Mouse (Mus musculus) MEL (cell line): Measurements from ENCODE around the gene Extl1. TPM values are rescaled to one million over a fixed set of nuclear protein-coding genes. Genes with fewer than 3 reads are reported as not detected.

Source experiments
- DNase-seq: peaks from one replicate; pipeline ENCODE4 v3.0.0; 2011; ENCODE audit warnings: low read depth, low spot score
- H3K27ac ChIP-seq: 2 replicates; pipeline ENCODE4 v1.5.1; 2012; ENCODE audit warnings: low read depth, mild to moderate bottlenecking, control low read depth, low read length, moderate library complexity; ENCODE audit not compliant: control insufficient read depth
- H3K27me3 ChIP-seq, 2 experiments: fragments of 150-350 bp in 1 of 2; sonication (generic) in 1 of 2; 2 replicates each; pipeline ENCODE4 v1.6.1; 2012; ENCODE audit warnings: low read length in 2 of 2, mild to moderate bottlenecking in 2 of 2, improper control_type of control experiment in 1 of 2, moderate library complexity in 1 of 2; ENCODE audit not compliant: insufficient read depth in 2 of 2, control insufficient read depth in 1 of 2
- H3K36me3 ChIP-seq, 2 experiments: 2 replicates each; pipeline ENCODE4 v1.6.1; 2012 to 2014; ENCODE audit warnings: low read length in 2 of 2, improper control_type of control experiment in 1 of 2, inconsistent platforms in 1 of 2, mild to moderate bottlenecking in 1 of 2; ENCODE audit not compliant: insufficient read depth in 2 of 2, control insufficient read depth in 1 of 2
- H3K4me1 ChIP-seq, 2 experiments: fragments of 150-350 bp in 1 of 2; sonication (generic) in 1 of 2; 2 replicates each; pipeline ENCODE4 v1.6.1; 2012; ENCODE audit warnings: low read length in 2 of 2, improper control_type of control experiment in 1 of 2, mild to moderate bottlenecking in 1 of 2; ENCODE audit not compliant: insufficient read depth in 2 of 2, control insufficient read depth in 1 of 2
- H3K4me3 ChIP-seq, 2 experiments: fragments of 150-350 bp in 1 of 2; sonication (generic) in 1 of 2; 2 replicates each; pipeline ENCODE4 v1.5.1; 2012; ENCODE audit warnings: low read depth in 2 of 2, low read length in 2 of 2, mild to moderate bottlenecking in 2 of 2, moderate library complexity in 2 of 2, control low read depth in 1 of 2, improper control_type of control experiment in 1 of 2; ENCODE audit not compliant: control insufficient read depth in 1 of 2, insufficient read depth in 1 of 2
- H3K79me2 ChIP-seq: 2 replicates; pipeline ENCODE4 v1.6.1; 2012; ENCODE audit warnings: mild to moderate bottlenecking, low read length, moderate library complexity; ENCODE audit not compliant: control insufficient read depth, poor library complexity, insufficient read depth
- H3K9ac ChIP-seq: 2 replicates; pipeline ENCODE4 v1.6.1; 2012; ENCODE audit warnings: low read depth, mild to moderate bottlenecking, control low read depth, low read length, moderate library complexity; ENCODE audit not compliant: control insufficient read depth, poor library complexity, severe bottlenecking
- H3K9me3 ChIP-seq: fragments of 150-350 bp; sonication (generic); replicated peaks from 2 replicates; pipeline ENCODE4 v1.6.1; 2012; ENCODE audit warnings: mild to moderate bottlenecking, low read length, improper control_type of control experiment, moderate library complexity; ENCODE audit not compliant: insufficient read depth
- CHD2 ChIP-seq: IDR thresholded peaks from 2 replicates; pipeline ENCODE4 v1.6.1; 2011; ENCODE audit warnings: low read length, improper control_type of control experiment
- CTCF ChIP-seq, 3 experiments: IDR thresholded peaks in 2 of 3; conservative IDR thresholded peaks in 1 of 3; 2 replicates each; pipeline ENCODE4 v1.5.1; 2011 to 2012; ENCODE audit warnings: low read length in 3 of 3, low read depth in 2 of 3, mild to moderate bottlenecking in 2 of 3, improper control_type of control experiment in 1 of 3, inconsistent platforms in 1 of 3, mixed read lengths in 1 of 3, moderate library complexity in 1 of 3; ENCODE audit not compliant: control insufficient read depth in 1 of 3, insufficient read depth in 1 of 3, poor library complexity in 1 of 3, severe bottlenecking in 1 of 3
- E2F4 ChIP-seq: IDR thresholded peaks from 2 replicates; pipeline ENCODE4 v1.6.1; 2011; ENCODE audit warnings: low read depth, low read length, improper control_type of control experiment, borderline replicate concordance
- ELF1 ChIP-seq: IDR thresholded peaks from 2 replicates; pipeline ENCODE4 v1.6.1; 2014; ENCODE audit warnings: low read depth, mild to moderate bottlenecking, inconsistent platforms, low read length, improper control_type of control experiment, moderate library complexity
- ETS1 ChIP-seq: IDR thresholded peaks from 2 replicates; pipeline ENCODE4 v1.6.1; 2012; ENCODE audit warnings: low read depth, mild to moderate bottlenecking, inconsistent platforms, low read length, improper control_type of control experiment, moderate library complexity
- HCFC1 ChIP-seq: IDR thresholded peaks from 2 replicates; pipeline ENCODE4 v1.6.1; 2012; ENCODE audit warnings: low read depth, mild to moderate bottlenecking, inconsistent platforms, low read length, improper control_type of control experiment, moderate library complexity
- JUND ChIP-seq: IDR thresholded peaks from 2 replicates; pipeline ENCODE4 v1.6.1; 2011; ENCODE audit warnings: low read depth, mild to moderate bottlenecking, improper control_type of control experiment, low read length
- MAX ChIP-seq: IDR thresholded peaks from 2 replicates; pipeline ENCODE4 v1.6.1; 2011; ENCODE audit warnings: low read length, improper control_type of control experiment
- MAZ ChIP-seq: IDR thresholded peaks from 2 replicates; pipeline ENCODE4 v1.6.1; 2012; ENCODE audit warnings: low read depth, mild to moderate bottlenecking, inconsistent platforms, low read length, improper control_type of control experiment
- MYB ChIP-seq: IDR thresholded peaks from 2 replicates; pipeline ENCODE4 v1.6.1; 2011; ENCODE audit warnings: mild to moderate bottlenecking, low read depth, low read length, improper control_type of control experiment
- MYC ChIP-seq: IDR thresholded peaks from 2 replicates; pipeline ENCODE4 v1.6.1; 2011; ENCODE audit warnings: low read depth, mild to moderate bottlenecking, low read length, improper control_type of control experiment, moderate library complexity
- NRF1 ChIP-seq: IDR thresholded peaks from 2 replicates; pipeline ENCODE4 v1.6.1; 2014; ENCODE audit warnings: low read depth, mild to moderate bottlenecking, inconsistent platforms, low read length, improper control_type of control experiment, moderate library complexity; ENCODE audit not compliant: poor library complexity, insufficient read depth, severe bottlenecking
- POLR2AphosphoS5 ChIP-seq: IDR thresholded peaks from 2 replicates; pipeline ENCODE4 v1.6.1; 2012; ENCODE audit warnings: low read depth, borderline replicate concordance, mild to moderate bottlenecking, inconsistent platforms, low read length, moderate library complexity, mixed read lengths
- SMC3 ChIP-seq: IDR thresholded peaks from 2 replicates; pipeline ENCODE4 v1.6.1; 2011; ENCODE audit warnings: low read depth, low read length, improper control_type of control experiment
- TAL1 ChIP-seq: IDR thresholded peaks from 2 replicates; pipeline ENCODE4 v1.6.1; 2012; ENCODE audit warnings: mild to moderate bottlenecking, inconsistent platforms, low read length, moderate library complexity, mixed read lengths
- TBP ChIP-seq: IDR thresholded peaks from 2 replicates; pipeline ENCODE4 v1.8.0; 2011; ENCODE audit warnings: low read depth, low read length, improper control_type of control experiment
- USF2 ChIP-seq, 2 experiments: IDR thresholded peaks; 2 replicates each; pipeline ENCODE4 v1.6.1; 2011 to 2012; ENCODE audit warnings: improper control_type of control experiment in 2 of 2, low read length in 2 of 2, borderline replicate concordance in 1 of 2, inconsistent platforms in 1 of 2, low read depth in 1 of 2, mild to moderate bottlenecking in 1 of 2; ENCODE audit not compliant: insufficient read depth in 1 of 2
- ZNF384 ChIP-seq: IDR thresholded peaks from 2 replicates; pipeline ENCODE4 v1.6.1; 2012; ENCODE audit warnings: low read depth, mild to moderate bottlenecking, inconsistent platforms, low read length, improper control_type of control experiment
- polyA plus RNA-seq, 2 experiments: library from polyadenylated mRNA; stranded (reverse) in 1 of 2; unstranded in 1 of 2; fragments of >175 nt in 1 of 2; fragments of >200 nt in 1 of 2; gene quantifications; 2 replicates each; pipeline versions ENCODE4 v1.2.1 to v1.2.4; 2012; ENCODE audit warnings: low replicate concordance in 2 of 2, low read depth in 1 of 2; ENCODE audit not compliant: insufficient read length in 2 of 2, insufficient read depth in 1 of 2, missing spikeins in 1 of 2
- total RNA-seq: library from RNA; depleted of rRNA; stranded (reverse); fragments of 300-350 nt; gene quantifications from 2 replicates; pipeline ENCODE4 v1.2.3, GENCODE M21; 2012

The Extl1 gene
- total and polyA plus RNA-seq, 3 experiments: 0.04 to 0.33 TPM; not detected in 1

DNA sequence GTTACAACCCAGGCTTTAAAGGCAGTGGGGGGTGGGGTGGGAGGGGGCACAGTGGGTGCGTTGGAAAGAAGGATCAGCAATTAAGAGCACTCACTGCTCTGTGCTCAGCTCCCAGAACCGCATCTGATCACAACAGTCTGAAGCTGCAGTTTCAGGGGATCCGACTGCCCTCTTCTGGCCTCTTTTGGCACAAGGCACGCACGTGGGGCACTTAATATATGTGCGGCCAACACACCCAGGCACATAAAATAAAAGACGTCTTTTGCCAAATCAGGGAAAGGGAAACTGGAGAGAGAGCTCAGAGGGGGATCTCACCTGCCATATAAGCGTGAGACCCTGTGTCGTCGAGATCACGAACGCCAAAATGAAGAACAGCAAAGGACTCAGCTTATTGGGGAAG is 9.4 kb upstream of the Extl1 start (continued):
- no peak for TF ChIP-seq HCFC1
- TF ChIP-seq E2F4: no peak
- peak; percentile 93 for TF ChIP-seq MYC
- peak; percentile 45 to 84 (median 68) for TF ChIP-seq CTCF (IDR thresholded peaks at IDR 0.05 in 2 of 3, conservative IDR thresholded peaks at IDR 0.05 in 1 of 3; ENCODE audit: control insufficient read depth in 1 of 3, insufficient read depth in 1 of 3, low read depth in 2 of 3, low read length in 3 of 3, poor library complexity in 1 of 3, severe bottlenecking in 1 of 3)
- TF ChIP-seq MYB: no peak

DNA sequence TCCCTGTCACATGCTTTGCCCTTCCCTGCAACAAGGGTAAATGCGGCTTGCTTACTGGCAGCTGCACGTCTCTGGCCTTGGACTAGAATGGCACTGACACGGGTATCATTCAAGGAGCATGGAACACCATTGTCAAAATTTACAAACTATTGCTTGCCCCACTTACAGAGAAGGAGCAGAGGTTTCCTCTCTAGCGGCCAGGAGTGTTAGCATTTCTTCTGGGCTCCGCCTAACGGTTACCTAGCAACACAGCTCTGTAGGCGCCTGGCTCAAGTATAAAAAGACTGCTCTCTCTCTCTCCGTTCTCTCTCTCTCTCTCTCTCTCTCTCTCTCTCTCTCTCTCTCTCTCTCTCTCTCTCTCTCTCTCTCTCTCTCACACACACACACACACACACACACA is 8.9 kb upstream of the Extl1 start:
- DNase-seq: peak; percentile 76
- Histone ChIP-seq H3K9ac (no peak overlapping the region), H3K4me3 (no peak overlapping the region)
- TF ChIP-seq JUND (peak; percentile 73; the same call in 1 of the 2 replicates), MAX (no peak)
- TF ChIP-seq, all 39 proteins: peak for 1
- no peaks in the 10 kb centered on the region for H3K36me3 ChIP-seq
- peaks cover 0 to 6% of the 10 kb centered on the region in 2 experiments; a peak in 2 of 4 replicates for H3K4me1 ChIP-seq
- no peaks in the 10 kb centered on the region; the same call in 1 of the 2 replicates for H3K79me2 ChIP-seq
- no peak overlapping the region for H3K27ac ChIP-seq
- no peaks in the 10 kb centered on the region for H3K9me3 ChIP-seq
- H3K27me3 ChIP-seq: no peaks in the 10 kb centered on the region

DNA sequence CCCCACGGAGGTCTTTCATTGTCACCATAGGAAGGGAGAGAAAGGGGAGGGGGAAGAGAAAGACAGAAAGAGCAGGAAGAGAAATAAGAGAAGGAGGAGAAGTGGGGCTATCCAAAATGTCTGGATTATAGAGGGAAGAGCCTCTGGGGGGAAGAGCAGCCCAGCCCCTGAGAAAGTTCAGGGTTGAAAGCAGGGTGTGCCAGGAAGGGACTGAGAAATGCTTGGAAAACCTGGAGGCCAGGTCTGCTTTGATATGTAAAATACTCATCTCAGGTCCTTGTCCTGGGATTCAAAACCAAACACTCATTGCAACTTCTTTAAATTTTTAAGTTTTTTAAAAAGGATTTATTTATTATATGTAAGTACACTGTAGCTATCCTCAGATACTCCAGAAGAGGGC is 8.0 kb upstream of the Extl1 start:
- H3K27me3 ChIP-seq: no peaks in the 10 kb centered on the region
- TF ChIP-seq HCFC1: no peak
- no peak for TF ChIP-seq ZNF384
- TF ChIP-seq ETS1: no peak
- TF ChIP-seq TBP: no peak
- no peak for TF ChIP-seq MAX
- no peak for TF ChIP-seq CTCF (IDR thresholded peaks at IDR 0.05 in 2 of 3, conservative IDR thresholded peaks at IDR 0.05 in 1 of 3; ENCODE audit: control insufficient read depth in 1 of 3, insufficient read depth in 1 of 3, low read depth in 2 of 3, low read length in 3 of 3, poor library complexity in 1 of 3, severe bottlenecking in 1 of 3)
- no peak for TF ChIP-seq SMC3
- TF ChIP-seq CHD2: no peak
- no peak for TF ChIP-seq NRF1
- no peak for TF ChIP-seq USF2 (IDR thresholded peaks at IDR 0.05; ENCODE audit: borderline replicate concordance in 1 of 2, insufficient read depth in 1 of 2, low read depth in 1 of 2, low read length in 2 of 2)
- no peak for TF ChIP-seq TAL1
- TF ChIP-seq POLR2AphosphoS5: no peak
- no peak for TF ChIP-seq ELF1
- no peak for TF ChIP-seq MAZ
- TF ChIP-seq, all 39 proteins: peak for 0
- Histone ChIP-seq H3K9me3 (no peaks in the 10 kb centered on the region), H3K36me3 (no peaks in the 10 kb centered on the region), H3K27ac (no peak overlapping the region), H3K4me1 (peaks cover 0 to 3% of the 10 kb centered on the region in 2 experiments; a peak in 2 of 4 replicates), H3K79me2 (no peaks in the 10 kb centered on the region; the same call in 1 of the 2 replicates), H3K4me3 (no peak overlapping the region), H3K9ac (no peak overlapping the region)
- DNase-seq: no peak
